Comparison of ENCODE assay signal across 8 mouse cellular contexts in the genomic region with DNA sequence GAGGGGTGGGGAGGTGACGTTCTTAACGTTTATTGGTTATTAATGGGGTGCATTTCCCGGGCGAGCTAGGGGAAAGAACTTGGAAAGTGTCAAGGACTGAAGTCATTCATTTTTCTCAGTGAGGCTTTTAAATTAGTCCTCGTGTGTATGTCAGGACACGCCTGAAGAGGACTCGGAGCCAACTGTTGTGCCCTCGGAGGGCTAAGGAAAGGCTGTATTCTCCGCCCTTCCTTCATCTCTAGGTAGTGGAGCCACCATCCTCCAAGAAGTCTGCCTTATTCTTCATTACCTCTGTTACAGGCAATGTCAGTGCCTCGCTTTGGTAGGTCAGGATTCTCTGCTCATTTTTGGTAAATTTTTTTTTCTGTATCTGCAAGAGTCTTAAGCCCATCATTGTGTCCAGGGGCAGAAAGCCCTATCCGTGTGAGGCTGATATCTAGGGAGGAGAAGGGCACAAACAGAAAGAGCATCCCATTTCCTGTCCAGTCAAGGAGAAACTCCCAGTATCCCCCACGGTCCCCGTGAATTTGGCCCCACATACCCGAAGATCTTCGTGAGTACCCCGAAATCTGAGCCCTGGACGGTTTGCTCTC.
DNase-seq lines count a peak whose midpoint lies in the region; ATAC-seq and TF ChIP-seq lines count a peak whose summit lies in the region.

No protein-coding gene starts in this region.

- peaks cover 18% of the 10 kb centered on the region for H3K4me1 ChIP-seq in lung, embryonic 14.5 days (ENCODE audit: insufficient read depth)
- peaks cover 20% of the 10 kb centered on the region for H3K4me1 ChIP-seq in intestine, embryonic 16.5 days (ENCODE audit: control insufficient read depth, insufficient read depth, low read length)
- peaks cover 25% of the 10 kb centered on the region; the same call in 1 of the 2 replicates for H3K4me1 ChIP-seq in neural tube, embryonic 12.5 days

- DNase-seq in lung, embryonic 14.5 days: no peak
- no peak for DNase-seq in lung, postnatal 36 days
- peak; percentile 7 for DNase-seq in fibroblast of lung, adult 2 months (ENCODE audit: low read depth)
- no peak for DNase-seq in spleen, postnatal 10 days (ENCODE audit: low spot score in 2 of 2)
- DNase-seq in Muller cell, postnatal 12 days (ENCODE audit: inconsistent ontology term): no peak
- DNase-seq in adrenal gland, postnatal 4 days (ENCODE audit: low spot score in 2 of 2): no peak

- no peaks in the 10 kb centered on the region for H3K36me3 ChIP-seq in lung, embryonic 14.5 days (ENCODE audit: insufficient read depth)
- H3K36me3 ChIP-seq in intestine, embryonic 16.5 days (ENCODE audit: control insufficient read depth, insufficient read depth, low read length): no peaks in the 10 kb centered on the region
- no peaks in the 10 kb centered on the region for H3K36me3 ChIP-seq in neural tube, embryonic 12.5 days

- TF ChIP-seq CTCF in lung, embryonic 14.5 days (IDR thresholded peaks at IDR 0.05; ENCODE audit: low read depth): no peak

- peak overlapping the region; percentile 36 for H3K9ac ChIP-seq in lung, embryonic 14.5 days
- H3K9ac ChIP-seq in intestine, embryonic 16.5 days (ENCODE audit: low read depth, low read length): peak overlapping the region; percentile 65
- peak overlapping the region; percentile 38; the same call in 1 of the 2 replicates for H3K9ac ChIP-seq in neural tube, embryonic 12.5 days

- H3K4me2 ChIP-seq in lung, embryonic 14.5 days: peak overlapping the region; percentile 67
- H3K4me2 ChIP-seq in intestine, embryonic 16.5 days (ENCODE audit: low read depth, low read length): peak overlapping the region; percentile 63
- peak overlapping the region; percentile 71 for H3K4me2 ChIP-seq in neural tube, embryonic 12.5 days (replicated peaks)

- WGBS in lung, embryonic 14.5 days: 4% methylated on average over 17 of the region's 17 CpGs
- 6% methylated on average over 17 of the region's 17 CpGs for WGBS in intestine, embryonic 16.5 days
- 1% methylated on average over 17 of the region's 17 CpGs for WGBS in neural tube, embryonic 12.5 days

- peak; percentile 50 for ATAC-seq in lung, embryonic 14.5 days (ENCODE audit: insufficient read depth)
- peak; percentile 7 for ATAC-seq in intestine, embryonic 16.5 days
- peak; percentile 56 for ATAC-seq in neural tube, embryonic 12.5 days (ENCODE audit: low FRiP score, low read depth)

- H3K9me3 ChIP-seq in lung, embryonic 14.5 days (ENCODE audit: low read depth, low read length): no peaks in the 10 kb centered on the region
- H3K9me3 ChIP-seq in intestine, embryonic 16.5 days (ENCODE audit: control insufficient read depth, low read length): no peaks in the 10 kb centered on the region
- H3K9me3 ChIP-seq in neural tube, embryonic 12.5 days: no peaks in the 10 kb centered on the region

- peak overlapping the region; percentile 63; the same call in 1 of the 2 replicates for H3K27ac ChIP-seq in lung, embryonic 14.5 days (ENCODE audit: low read depth)
- H3K27ac ChIP-seq in intestine, embryonic 16.5 days (ENCODE audit: low read length): peak overlapping the region; percentile 78
- no peak overlapping the region for H3K27ac ChIP-seq in neural tube, embryonic 12.5 days

- H3K4me3 ChIP-seq in lung, embryonic 14.5 days (ENCODE audit: low read depth, low read length): peak overlapping the region; percentile 37
- H3K4me3 ChIP-seq in intestine, embryonic 16.5 days (ENCODE audit: low read length): peak overlapping the region; percentile 48
- peak overlapping the region; percentile 35 for H3K4me3 ChIP-seq in neural tube, embryonic 12.5 days

- no peaks in the 10 kb centered on the region for H3K27me3 ChIP-seq in lung, embryonic 14.5 days (ENCODE audit: insufficient read depth, low read length)
- no peaks in the 10 kb centered on the region for H3K27me3 ChIP-seq in intestine, embryonic 16.5 days (replicated peaks; ENCODE audit: control insufficient read depth, insufficient read depth, low read length)
- H3K27me3 ChIP-seq in neural tube, embryonic 12.5 days (replicated peaks): no peaks in the 10 kb centered on the region
